Mouse (Mus musculus): ENCODE results near the gene Tcf25. TPM values are rescaled to one million over a fixed set of nuclear protein-coding genes. Genes with fewer than 3 reads are reported as not detected.
A peak's percentile ranks its signal among the peaks of the same experiment; 100 is the strongest.

The Tcf25 gene
- polyA plus RNA-seq, 1 experiment, result 659 TPM

DNA sequence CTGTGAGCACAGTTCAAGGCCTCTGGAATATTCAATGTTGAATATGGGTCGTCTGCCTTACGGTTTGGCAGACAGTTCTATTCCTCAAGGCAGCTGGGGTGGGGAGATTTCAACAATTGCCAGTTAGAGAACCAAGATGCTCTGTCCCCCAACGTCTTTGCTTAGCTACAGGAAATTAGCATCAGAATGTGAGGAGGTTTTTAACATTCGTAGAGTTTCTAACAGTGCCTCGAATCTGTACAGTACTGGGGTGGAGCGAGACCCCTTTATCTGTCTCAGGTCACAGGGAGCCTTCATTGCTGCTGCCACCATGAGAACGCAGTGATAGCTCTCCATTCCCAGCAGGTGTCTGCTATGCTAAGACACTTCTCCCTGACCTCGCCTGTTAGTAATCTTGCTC is 2.6 kb downstream of the Tcf25 start:
- Histone ChIP-seq H3K4me3 (ENCODE audit: insufficient read depth, low read length) (no peak overlapping the region), H3K4me1 (ENCODE audit: control insufficient read depth, insufficient read depth, low read length) (peaks cover 10% of the 10 kb centered on the region), H3K27ac (ENCODE audit: insufficient read depth, low read length) (no peak overlapping the region)
- no peak for TF ChIP-seq CTCF (IDR thresholded peaks at IDR 0.05; ENCODE audit: extremely low read depth, insufficient read depth, low read length)
- no peak for TF ChIP-seq POLR2A (IDR thresholded peaks at IDR 0.05; ENCODE audit: extremely low read depth, insufficient read depth, low read length)

DNA sequence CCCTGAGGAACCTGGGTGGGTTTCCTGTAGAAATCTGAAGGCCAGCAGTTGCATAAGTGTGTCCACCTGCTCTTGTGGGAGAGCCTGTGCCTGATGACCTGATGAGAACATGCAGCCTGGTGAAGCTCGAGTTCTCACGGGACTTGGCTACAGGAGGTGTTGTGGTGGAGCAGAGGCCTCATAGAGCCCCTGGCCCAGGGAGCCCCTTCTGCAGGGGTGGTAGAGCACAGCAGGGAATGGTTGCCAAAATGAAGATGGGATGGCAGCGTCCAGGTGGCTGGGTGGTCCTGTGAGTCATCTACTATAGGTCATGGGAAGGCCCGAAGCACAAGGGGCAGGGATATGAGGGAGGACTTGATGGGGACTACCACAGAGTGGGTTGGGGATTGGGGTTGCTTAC is 8.2 kb downstream of the Tcf25 start:
- TF ChIP-seq POLR2A (IDR thresholded peaks at IDR 0.05; ENCODE audit: extremely low read depth, insufficient read depth, low read length) (no peak), CTCF (IDR thresholded peaks at IDR 0.05; ENCODE audit: extremely low read depth, insufficient read depth, low read length) (no peak)
- Histone ChIP-seq H3K4me3 (ENCODE audit: insufficient read depth, low read length) (no peak overlapping the region), H3K27ac (ENCODE audit: insufficient read depth, low read length) (no peak overlapping the region), H3K4me1 (ENCODE audit: control insufficient read depth, insufficient read depth, low read length) (no peaks in the 10 kb centered on the region)

DNA sequence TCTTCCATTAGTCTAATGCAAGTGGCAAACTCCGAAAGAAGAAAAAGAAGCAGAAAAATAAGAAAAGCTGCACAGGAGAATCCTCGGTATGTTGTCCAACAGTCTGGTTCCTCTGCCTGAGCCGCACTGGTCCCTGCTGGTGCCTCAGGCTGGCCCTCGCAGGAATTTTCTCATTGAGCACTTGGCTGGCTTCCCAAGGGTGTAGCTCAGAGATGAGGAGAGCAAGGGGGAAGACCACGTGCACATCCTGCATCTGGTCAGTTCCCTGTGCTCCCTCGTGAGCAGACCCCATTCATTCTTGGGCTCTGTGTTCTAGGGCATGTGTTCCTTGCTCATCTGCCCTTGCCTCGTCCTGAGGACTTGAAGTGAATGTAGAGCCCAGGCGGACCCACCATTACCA is 9.0 kb downstream of the Tcf25 start:
- no peak overlapping the region for H3K4me3 ChIP-seq (ENCODE audit: insufficient read depth, low read length)
- no peak for TF ChIP-seq CTCF (IDR thresholded peaks at IDR 0.05; ENCODE audit: extremely low read depth, insufficient read depth, low read length)
- no peak for TF ChIP-seq POLR2A (IDR thresholded peaks at IDR 0.05; ENCODE audit: extremely low read depth, insufficient read depth, low read length)
- H3K27ac ChIP-seq (ENCODE audit: insufficient read depth, low read length), result no peak overlapping the region
- no peaks in the 10 kb centered on the region for H3K4me1 ChIP-seq (ENCODE audit: control insufficient read depth, insufficient read depth, low read length)

DNA sequence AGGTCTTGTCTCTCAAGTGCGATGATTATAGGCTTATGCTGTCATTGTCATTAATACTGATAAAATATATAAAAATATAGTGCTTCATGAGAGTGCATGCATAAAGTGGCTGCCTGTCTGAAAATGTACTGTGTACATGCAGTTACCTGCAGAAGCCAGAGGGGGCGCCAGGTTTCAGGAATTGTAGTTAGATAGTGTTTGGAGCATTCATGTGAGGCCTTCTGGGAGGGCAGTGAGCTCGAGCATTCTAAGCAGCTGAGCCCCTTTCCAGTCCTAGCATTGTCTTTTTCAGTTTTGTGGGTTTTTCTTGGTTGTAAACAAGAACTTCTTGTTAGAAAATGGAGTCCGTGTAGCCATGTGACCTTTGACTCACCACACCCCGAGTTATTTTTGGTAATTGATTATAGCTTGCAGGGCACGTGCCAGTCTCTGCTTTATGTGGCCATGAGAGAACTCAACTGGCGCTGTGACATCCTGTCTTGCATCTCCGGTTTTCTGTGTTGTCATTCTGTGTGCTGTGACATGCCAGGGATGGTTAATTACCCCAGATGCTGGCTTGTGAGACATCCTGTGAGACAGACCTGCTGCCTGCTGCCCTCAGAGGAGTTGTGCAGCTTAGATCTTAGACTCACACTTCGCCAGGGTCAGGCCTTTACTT is 11.5 kb downstream of the Tcf25 start:
- no peak overlapping the region for H3K27ac ChIP-seq (ENCODE audit: insufficient read depth, low read length)
- TF ChIP-seq CTCF (IDR thresholded peaks at IDR 0.05; ENCODE audit: extremely low read depth, insufficient read depth, low read length), result peak; percentile 32; the same call in 1 of the 2 replicates
- TF ChIP-seq POLR2A (IDR thresholded peaks at IDR 0.05; ENCODE audit: extremely low read depth, insufficient read depth, low read length), result no peak
- H3K4me1 ChIP-seq (ENCODE audit: control insufficient read depth, insufficient read depth, low read length), result no peaks in the 10 kb centered on the region
- H3K4me3 ChIP-seq (ENCODE audit: insufficient read depth, low read length), result no peak overlapping the region

DNA sequence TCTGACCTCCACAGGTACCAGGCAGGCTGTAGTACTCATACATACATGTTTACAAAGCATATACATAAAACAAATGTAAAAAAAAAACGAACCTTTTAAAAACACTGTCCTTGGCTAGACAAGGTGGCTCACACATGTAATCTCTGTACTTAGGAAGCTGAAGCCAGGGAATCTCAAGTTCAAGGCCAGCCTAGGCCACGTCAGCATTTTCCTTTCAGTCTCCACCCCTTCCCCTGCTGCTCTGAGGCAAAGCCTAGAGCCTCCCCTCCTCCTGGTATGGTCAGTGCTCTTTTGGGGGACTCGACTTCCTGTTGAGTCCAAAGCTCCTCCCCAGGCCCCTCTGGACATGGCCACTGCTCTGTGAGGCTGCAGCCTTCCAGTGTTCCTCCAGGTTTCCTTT is 13.5 kb downstream of the Tcf25 start:
- H3K4me3 ChIP-seq (ENCODE audit: insufficient read depth, low read length), result no peak overlapping the region
- no peak overlapping the region for H3K27ac ChIP-seq (ENCODE audit: insufficient read depth, low read length)
- no peaks in the 10 kb centered on the region for H3K4me1 ChIP-seq (ENCODE audit: control insufficient read depth, insufficient read depth, low read length)
- TF ChIP-seq CTCF (IDR thresholded peaks at IDR 0.05; ENCODE audit: extremely low read depth, insufficient read depth, low read length) (no peak), POLR2A (IDR thresholded peaks at IDR 0.05; ENCODE audit: extremely low read depth, insufficient read depth, low read length) (no peak)

DNA sequence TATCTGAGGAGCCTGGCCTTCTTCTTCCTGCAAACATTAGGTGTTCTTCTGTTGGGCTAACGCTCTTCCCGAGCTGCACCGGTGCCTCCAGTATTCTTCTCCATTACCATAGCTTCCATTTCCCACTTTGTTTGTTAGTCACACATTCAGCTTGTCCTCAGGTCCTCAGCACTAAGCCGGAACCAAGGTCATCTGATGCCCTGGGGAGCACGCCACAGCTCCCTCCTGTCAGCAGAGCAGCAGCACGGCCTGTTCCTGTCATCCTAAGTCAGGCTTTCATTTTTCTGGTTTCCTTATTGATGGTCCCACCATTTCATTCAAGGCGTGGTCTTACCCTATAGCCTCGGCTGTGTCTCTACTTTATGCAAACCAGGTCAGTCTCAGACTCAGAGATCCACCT is 14.2 kb downstream of the Tcf25 start:
- H3K4me1 ChIP-seq (ENCODE audit: control insufficient read depth, insufficient read depth, low read length), result no peaks in the 10 kb centered on the region
- H3K27ac ChIP-seq (ENCODE audit: insufficient read depth, low read length), result no peak overlapping the region
- H3K4me3 ChIP-seq (ENCODE audit: insufficient read depth, low read length), result no peak overlapping the region
- no peak for TF ChIP-seq CTCF (IDR thresholded peaks at IDR 0.05; ENCODE audit: extremely low read depth, insufficient read depth, low read length)
- no peak for TF ChIP-seq POLR2A (IDR thresholded peaks at IDR 0.05; ENCODE audit: extremely low read depth, insufficient read depth, low read length)

DNA sequence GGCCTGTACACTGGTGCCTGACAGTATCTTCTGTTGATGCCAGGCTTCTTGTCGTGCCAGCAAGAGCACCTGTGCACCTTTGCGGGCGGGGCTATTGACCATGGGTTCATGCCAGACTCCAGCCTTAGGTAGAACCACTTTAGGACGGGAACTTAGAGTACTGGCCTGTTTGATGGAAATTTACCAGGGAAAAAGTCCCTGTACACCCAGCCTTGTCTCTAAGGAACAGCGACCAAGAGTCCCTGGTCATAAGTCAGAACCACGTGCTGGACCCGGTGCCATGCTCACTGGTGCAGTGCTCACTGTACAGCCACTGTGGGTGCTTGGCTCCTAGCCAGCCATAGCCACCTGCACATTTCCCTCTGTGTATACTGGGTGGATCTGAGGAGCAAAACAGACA is 15.5 kb downstream of the Tcf25 start:
- Histone ChIP-seq H3K4me1 (ENCODE audit: control insufficient read depth, insufficient read depth, low read length) (no peaks in the 10 kb centered on the region), H3K27ac (ENCODE audit: insufficient read depth, low read length) (no peak overlapping the region), H3K4me3 (ENCODE audit: insufficient read depth, low read length) (no peak overlapping the region)
- TF ChIP-seq POLR2A (IDR thresholded peaks at IDR 0.05; ENCODE audit: extremely low read depth, insufficient read depth, low read length) (no peak), CTCF (IDR thresholded peaks at IDR 0.05; ENCODE audit: extremely low read depth, insufficient read depth, low read length) (no peak)

DNA sequence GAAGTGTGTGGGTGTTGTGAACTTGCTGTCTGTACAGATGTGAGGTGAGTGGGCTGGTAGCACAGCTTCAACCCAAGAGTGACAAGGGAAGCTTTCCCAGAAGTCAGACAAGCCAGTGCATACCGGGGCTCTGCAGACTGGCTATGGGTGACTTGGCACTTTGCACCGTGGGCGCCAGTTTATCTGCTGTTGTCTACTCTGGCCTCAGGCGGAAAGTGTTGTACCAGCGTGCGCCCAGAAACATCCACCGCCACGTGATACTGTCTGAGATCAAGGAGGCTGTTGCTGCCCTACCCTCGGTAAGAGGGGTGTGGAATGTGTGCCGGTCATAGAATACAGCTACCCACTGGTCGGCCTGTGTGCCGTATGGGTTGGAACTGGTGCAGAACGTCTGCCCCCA is 24.8 kb downstream of the Tcf25 start:
- TF ChIP-seq CTCF (IDR thresholded peaks at IDR 0.05; ENCODE audit: extremely low read depth, insufficient read depth, low read length) (no peak), POLR2A (IDR thresholded peaks at IDR 0.05; ENCODE audit: extremely low read depth, insufficient read depth, low read length) (no peak)
- H3K4me1 ChIP-seq (ENCODE audit: control insufficient read depth, insufficient read depth, low read length), result no peaks in the 10 kb centered on the region; the same call in 1 of the 2 replicates
- no peak overlapping the region for H3K27ac ChIP-seq (ENCODE audit: insufficient read depth, low read length)
- H3K4me3 ChIP-seq (ENCODE audit: insufficient read depth, low read length), result no peak overlapping the region

DNA sequence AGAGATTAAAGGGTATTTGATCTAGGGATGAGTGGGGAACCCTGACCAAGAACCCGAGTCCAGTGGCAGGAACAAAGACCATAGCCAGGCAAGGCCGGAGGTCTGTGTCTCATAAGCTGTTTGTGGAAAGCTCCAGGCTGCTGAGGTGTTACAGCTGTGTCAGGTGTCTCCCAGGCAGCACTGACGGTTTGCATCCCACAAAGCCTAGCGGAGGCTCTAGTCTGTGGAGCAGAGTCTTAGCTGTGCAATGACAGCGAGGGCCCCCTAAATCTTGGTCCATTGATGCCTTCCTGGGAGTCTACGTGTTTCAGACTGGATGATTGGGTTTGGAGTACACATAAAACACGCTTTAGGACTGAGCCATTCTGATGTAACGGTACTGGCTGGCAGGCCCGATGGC is 28.4 kb downstream of the Tcf25 start:
- H3K4me1 ChIP-seq (ENCODE audit: control insufficient read depth, insufficient read depth, low read length), result no peaks in the 10 kb centered on the region; the same call in 1 of the 2 replicates
- H3K27ac ChIP-seq (ENCODE audit: insufficient read depth, low read length), result no peak overlapping the region
- H3K4me3 ChIP-seq (ENCODE audit: insufficient read depth, low read length), result no peak overlapping the region
- TF ChIP-seq CTCF (IDR thresholded peaks at IDR 0.05; ENCODE audit: extremely low read depth, insufficient read depth, low read length) (no peak), POLR2A (IDR thresholded peaks at IDR 0.05; ENCODE audit: extremely low read depth, insufficient read depth, low read length) (no peak)

DNA sequence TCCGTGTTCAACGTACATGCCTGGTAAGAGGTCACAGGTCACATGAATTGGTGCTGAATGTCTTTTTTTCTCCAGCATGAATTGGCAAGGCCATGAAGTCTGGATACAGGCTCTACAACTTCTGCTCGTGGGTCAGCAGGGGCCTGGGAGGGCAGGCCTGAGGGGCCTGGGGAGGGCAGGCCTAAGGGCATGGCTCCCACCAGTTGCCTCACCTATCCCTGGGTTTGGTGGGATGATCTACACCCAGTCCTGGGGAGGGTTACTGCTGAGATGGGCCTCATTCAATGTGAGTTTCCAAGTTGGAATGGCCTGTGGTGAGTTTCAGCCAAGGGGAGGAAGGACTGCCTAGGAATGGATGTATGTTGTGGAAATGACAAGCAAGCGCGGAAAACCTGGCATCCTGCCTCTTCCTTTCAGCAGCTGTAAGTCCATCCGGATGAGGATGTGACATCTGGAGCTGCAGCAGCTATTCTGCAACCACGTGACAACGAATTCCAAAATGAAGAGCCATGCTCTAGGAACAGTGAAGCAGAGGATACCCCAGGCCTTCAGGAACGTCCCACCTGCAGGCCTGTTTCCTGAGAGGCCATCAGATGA is 29.3 kb downstream of the Tcf25 start:
- Histone ChIP-seq H3K27ac (ENCODE audit: insufficient read depth, low read length) (no peak overlapping the region), H3K4me3 (ENCODE audit: insufficient read depth, low read length) (no peak overlapping the region), H3K4me1 (ENCODE audit: control insufficient read depth, insufficient read depth, low read length) (no peaks in the 10 kb centered on the region; the same call in 1 of the 2 replicates)
- TF ChIP-seq POLR2A (IDR thresholded peaks at IDR 0.05; ENCODE audit: extremely low read depth, insufficient read depth, low read length) (no peak), CTCF (IDR thresholded peaks at IDR 0.05; ENCODE audit: extremely low read depth, insufficient read depth, low read length) (no peak)
